Mouse (Mus musculus) liver, embryonic 13.5 days (tissue): Measurements from ENCODE around the gene Zmiz1. TPM values are rescaled to one million over a fixed set of nuclear protein-coding genes. Genes with fewer than 3 reads are reported as not detected.

ENCODE experiments used
- ATAC-seq: fragments of 200-750 bp; cut with Nextera tagmentation; 2 replicates; pipeline ENCODE4 v1.8.0; 2017; ENCODE audit warnings: low read depth, mild to moderate bottlenecking, moderate number of reproducible peaks, moderate library complexity
- DNase-seq: peaks from one replicate; pipeline ENCODE4 v3.0.0; 2022
- H3K27ac ChIP-seq: fragments of 300-500 bp; sonication (generic); 2 replicates; pipeline ENCODE4 v1.5.1; 2015; ENCODE audit warnings: moderate library complexity, mild to moderate bottlenecking, inconsistent platforms
- H3K27me3 ChIP-seq: fragments of 300-500 bp; sonication (generic); 2 replicates; pipeline ENCODE4 v1.6.1; 2015; ENCODE audit warnings: mild to moderate bottlenecking, inconsistent platforms
- H3K36me3 ChIP-seq: fragments of 300-500 bp; sonication (generic); 2 replicates; pipeline ENCODE4 v1.6.1; 2015; ENCODE audit warnings: mild to moderate bottlenecking, inconsistent platforms
- H3K4me1 ChIP-seq: fragments of 300-500 bp; sonication (generic); replicated peaks from 2 replicates; pipeline ENCODE4 v1.6.1; 2015; ENCODE audit warnings: inconsistent platforms
- H3K4me2 ChIP-seq: fragments of 300-500 bp; sonication (generic); 2 replicates; pipeline ENCODE4 v1.6.1; 2015; ENCODE audit warnings: inconsistent platforms, mild to moderate bottlenecking, moderate library complexity
- H3K4me3 ChIP-seq: fragments of 300-500 bp; sonication (generic); replicated peaks from 2 replicates; pipeline ENCODE4 v1.5.1; 2015; ENCODE audit warnings: mild to moderate bottlenecking, inconsistent platforms
- H3K9ac ChIP-seq: fragments of 300-500 bp; sonication (generic); 2 replicates; pipeline ENCODE4 v1.6.1; 2015; ENCODE audit warnings: mild to moderate bottlenecking, inconsistent platforms
- H3K9me3 ChIP-seq: fragments of 300-500 bp; sonication (generic); replicated peaks from 2 replicates; pipeline ENCODE4 v1.6.1; 2016; ENCODE audit warnings: inconsistent platforms
- WGBS: fragments of 180-500 bp; shearing (Covaris S2); methylation state at CpG from one replicate; pipeline ENCODE4 v1.1.7; 2015; ENCODE audit not compliant: insufficient replicate concordance; 5-methylcytosine and 5-hydroxymethylcytosine counted together
- polyA plus RNA-seq: library from polyadenylated mRNA; unstranded; fragments of >200 nt; fragmentation: Nextera tagmentation; extraction: Ambion mirVana; gene quantifications from 2 replicates; pipeline ENCODE4 v1.2.1, GENCODE M21; 2015

Gene Zmiz1
- polyA plus RNA-seq, 1 experiment from 2014 or later, result 4.5 TPM

DNA sequence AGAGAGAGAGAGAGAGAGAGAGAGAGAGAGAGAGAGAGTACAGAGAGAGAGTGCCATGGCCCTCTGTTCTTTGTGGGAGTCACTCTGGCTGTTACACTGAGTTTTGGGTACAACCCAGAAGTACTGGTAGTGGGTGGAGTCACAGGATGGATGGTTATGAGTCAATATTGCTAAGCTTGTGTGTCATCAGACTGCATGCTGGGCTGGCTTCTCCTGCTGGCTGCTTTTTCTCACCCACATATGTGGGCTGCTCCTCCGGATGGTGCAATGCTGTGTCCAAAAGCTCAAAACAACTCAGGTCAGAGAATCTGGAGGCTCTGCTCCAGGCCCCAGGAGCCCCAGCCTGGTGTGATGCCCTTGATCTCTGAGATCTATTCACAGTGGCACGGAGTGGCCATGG is 68.3 kb downstream of the Zmiz1 start:
- H3K4me1 ChIP-seq, result peaks cover 84% of the 10 kb centered on the region

GRCm38 (mm10) chr14:25530342-25530741 is 71.4 kb downstream of the Zmiz1 start:
- Histone ChIP-seq H3K4me2 (no peak overlapping the region), H3K4me3 (no peak overlapping the region), H3K4me1 (peaks cover 84% of the 10 kb centered on the region), H3K27me3 (no peaks in the 10 kb centered on the region), H3K27ac (no peak overlapping the region), H3K9me3 (no peaks in the 10 kb centered on the region), H3K36me3 (peaks cover 4% of the 10 kb centered on the region; the same call in 1 of the 2 replicates), H3K9ac (no peak overlapping the region)
- no peak for ATAC-seq
- DNase-seq, result no peak
- WGBS, result 51% methylated on average over 4 of the region's 4 CpGs

More for the DNA sequence above, 68.3 kb downstream of the Zmiz1 start:
- Histone ChIP-seq H3K27ac (peak overlapping the region; percentile 90), H3K4me3 (no peak overlapping the region), H3K27me3 (no peaks in the 10 kb centered on the region), H3K36me3 (peaks cover 4% of the 10 kb centered on the region; the same call in 1 of the 2 replicates), H3K9me3 (no peaks in the 10 kb centered on the region), H3K9ac (peak overlapping the region; percentile 26; the same call in 1 of the 2 replicates), H3K4me2 (no peak overlapping the region)
- ATAC-seq (no peak), DNase-seq (no peak)
- WGBS, result 86% methylated on average over 2 of the region's 2 CpGs

- DNase-seq, result no peak
- Histone ChIP-seq H3K4me1 (peaks cover 84% of the 10 kb centered on the region), H3K4me2 (no peak overlapping the region), H3K36me3 (peaks cover 4% of the 10 kb centered on the region; the same call in 1 of the 2 replicates), H3K4me3 (no peak overlapping the region), H3K27me3 (no peaks in the 10 kb centered on the region), H3K9ac (no peak overlapping the region), H3K27ac (no peak overlapping the region), H3K9me3 (no peaks in the 10 kb centered on the region)
- 74% methylated on average over 5 of the region's 5 CpGs for WGBS
- no peak for ATAC-seq
These were observed 71.8 kb downstream of the Zmiz1 start for GRCm38 (mm10) chr14:25530815-25531214.

DNA sequence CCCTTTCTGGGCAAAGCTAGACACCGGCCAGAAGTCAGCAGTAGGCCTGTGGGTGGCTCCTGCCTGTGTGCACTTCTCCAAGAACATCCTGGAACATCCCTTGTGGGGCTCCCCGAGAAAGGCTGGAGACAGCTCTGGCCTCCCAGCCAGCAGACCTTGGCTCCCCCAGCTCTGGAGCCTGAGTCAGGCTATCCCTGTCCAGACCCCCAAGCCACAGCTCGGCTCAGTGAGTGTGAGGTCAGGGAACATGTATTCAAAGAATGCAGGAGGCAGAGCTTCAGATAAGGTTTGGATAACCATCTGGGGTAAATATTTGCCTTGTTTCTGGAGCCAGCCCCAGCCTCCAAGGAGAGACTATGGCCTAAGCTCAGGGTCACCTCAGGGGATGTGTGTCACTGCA is 74.0 kb downstream of the Zmiz1 start:
- H3K9me3 ChIP-seq, result no peaks in the 10 kb centered on the region
- H3K27ac ChIP-seq, result peak overlapping the region; percentile 72
- H3K4me3 ChIP-seq, result no peak overlapping the region
- peak overlapping the region; percentile 43; the same call in 1 of the 2 replicates for H3K9ac ChIP-seq
- 52% methylated on average over 3 of the region's 3 CpGs for WGBS
- peaks cover 13% of the 10 kb centered on the region for H3K36me3 ChIP-seq
- peak; percentile 6; the same call in 1 of the 2 replicates for ATAC-seq
- peaks cover 84% of the 10 kb centered on the region for H3K4me1 ChIP-seq
- no peak for DNase-seq
- no peak overlapping the region for H3K4me2 ChIP-seq
- H3K27me3 ChIP-seq, result no peaks in the 10 kb centered on the region

GRCm38 (mm10) chr14:25533631-25534395 is 74.8 kb downstream of the Zmiz1 start:
- Histone ChIP-seq H3K4me2 (peak overlapping the region; percentile 36), H3K4me1 (peaks cover 83% of the 10 kb centered on the region), H3K4me3 (no peak overlapping the region), H3K9me3 (no peaks in the 10 kb centered on the region), H3K27ac (peak overlapping the region; percentile 72), H3K9ac (peak overlapping the region; percentile 51), H3K27me3 (no peaks in the 10 kb centered on the region), H3K36me3 (peaks cover 14% of the 10 kb centered on the region)
- 38% methylated on average over 9 of the region's 9 CpGs for WGBS
- no peak for ATAC-seq
- no peak for DNase-seq

DNA sequence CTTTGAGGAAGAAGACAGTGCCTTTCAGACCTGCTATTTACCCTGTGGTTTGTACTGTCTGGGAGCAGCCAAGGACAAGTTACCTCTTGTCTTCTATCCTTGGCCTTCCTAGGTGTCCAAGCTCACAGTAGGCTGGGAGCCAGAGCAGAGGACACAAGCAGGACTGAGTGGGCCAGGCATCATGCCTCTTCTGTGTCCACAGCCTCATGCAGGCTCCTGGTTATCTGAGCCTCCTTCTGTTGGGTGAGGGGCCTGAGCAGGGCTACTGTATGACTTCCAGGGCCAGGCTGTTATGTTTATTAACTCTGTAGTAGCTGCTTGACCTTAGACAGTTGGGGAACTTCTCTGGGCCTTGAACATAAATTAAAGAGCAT is 75.4 kb downstream of the Zmiz1 start:
- Histone ChIP-seq H3K36me3 (peaks cover 16% of the 10 kb centered on the region), H3K4me2 (peak overlapping the region; percentile 36), H3K27me3 (no peaks in the 10 kb centered on the region), H3K4me3 (no peak overlapping the region), H3K9ac (peak overlapping the region; percentile 51), H3K9me3 (no peaks in the 10 kb centered on the region), H3K27ac (peak overlapping the region; percentile 72), H3K4me1 (peaks cover 82% of the 10 kb centered on the region)
- no peak for DNase-seq
- peak; percentile 67 for ATAC-seq

GRCm38 (mm10) chr14:25534918-25535582 is 76.1 kb downstream of the Zmiz1 start:
- Histone ChIP-seq H3K9me3 (no peaks in the 10 kb centered on the region), H3K27ac (peak overlapping the region; percentile 72), H3K36me3 (peaks cover 21% of the 10 kb centered on the region), H3K9ac (peak overlapping the region; percentile 51), H3K4me1 (peaks cover 89% of the 10 kb centered on the region), H3K4me2 (peak overlapping the region; percentile 36), H3K27me3 (no peaks in the 10 kb centered on the region), H3K4me3 (no peak overlapping the region)
- ATAC-seq (peak; percentile 64), DNase-seq (no peak)
- WGBS, result 20% methylated on average over 11 of the region's 11 CpGs

DNA sequence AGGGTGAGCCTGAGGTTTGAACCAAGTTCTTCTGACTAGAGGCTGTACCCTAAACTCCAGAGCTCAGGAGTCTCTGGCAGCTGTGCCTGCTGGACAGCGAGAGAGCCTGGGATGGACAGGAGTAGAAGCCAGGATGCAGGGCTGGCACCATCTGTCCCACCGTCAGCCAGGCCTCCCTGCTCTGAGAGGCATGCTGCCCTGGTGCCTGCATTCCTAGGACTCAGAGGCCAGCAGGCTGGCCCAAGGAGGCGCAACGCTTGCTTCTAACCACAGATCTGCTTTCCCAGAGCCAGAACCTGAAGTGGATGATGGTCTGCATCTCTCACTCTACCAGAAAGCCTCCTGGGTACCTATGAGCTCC is 76.6 kb downstream of the Zmiz1 start:
- Histone ChIP-seq H3K27me3 (no peaks in the 10 kb centered on the region), H3K4me3 (no peak overlapping the region), H3K4me2 (no peak overlapping the region; the same call in 1 of the 2 replicates), H3K9ac (peak overlapping the region; percentile 41), H3K9me3 (no peaks in the 10 kb centered on the region), H3K4me1 (peaks cover 90% of the 10 kb centered on the region), H3K36me3 (peaks cover 21% of the 10 kb centered on the region), H3K27ac (peak overlapping the region; percentile 72)
- 77% methylated on average over 4 of the region's 4 CpGs for WGBS
- ATAC-seq, result no peak
- DNase-seq, result no peak

DNA sequence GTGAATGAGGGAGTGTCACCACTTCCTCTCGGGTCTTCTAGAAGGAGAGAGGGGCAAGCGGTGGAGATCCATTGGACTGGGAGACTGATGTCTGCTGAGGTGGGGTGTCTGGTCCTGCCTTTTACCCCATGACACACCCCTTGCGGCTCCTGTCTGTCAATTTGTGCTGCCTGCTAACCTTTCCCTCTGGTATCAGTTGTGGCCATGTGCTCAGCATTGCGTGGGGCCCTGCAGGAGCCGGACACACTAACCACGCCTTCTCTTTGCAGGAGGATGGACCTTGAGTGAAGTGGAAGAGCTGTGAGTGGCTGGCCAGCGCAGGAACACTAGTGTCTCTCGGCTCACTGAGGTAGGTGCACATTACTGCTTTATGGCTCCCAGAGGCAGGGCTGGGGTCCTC is 77.5 kb downstream of the Zmiz1 start:
- Histone ChIP-seq H3K4me2 (peak overlapping the region; percentile 39), H3K4me1 (peaks cover 92% of the 10 kb centered on the region), H3K4me3 (0 out of 2 replicates have a peak overlapping the region, but pooled peaks have one; percentile 7), H3K27ac (peak overlapping the region; percentile 72), H3K9ac (peak overlapping the region; percentile 41), H3K27me3 (no peaks in the 10 kb centered on the region), H3K36me3 (peaks cover 21% of the 10 kb centered on the region), H3K9me3 (no peaks in the 10 kb centered on the region)
- DNase-seq, result peak; percentile 65
- WGBS, result 45% methylated on average over 8 of the region's 8 CpGs
- ATAC-seq, result peak; percentile 70

DNA sequence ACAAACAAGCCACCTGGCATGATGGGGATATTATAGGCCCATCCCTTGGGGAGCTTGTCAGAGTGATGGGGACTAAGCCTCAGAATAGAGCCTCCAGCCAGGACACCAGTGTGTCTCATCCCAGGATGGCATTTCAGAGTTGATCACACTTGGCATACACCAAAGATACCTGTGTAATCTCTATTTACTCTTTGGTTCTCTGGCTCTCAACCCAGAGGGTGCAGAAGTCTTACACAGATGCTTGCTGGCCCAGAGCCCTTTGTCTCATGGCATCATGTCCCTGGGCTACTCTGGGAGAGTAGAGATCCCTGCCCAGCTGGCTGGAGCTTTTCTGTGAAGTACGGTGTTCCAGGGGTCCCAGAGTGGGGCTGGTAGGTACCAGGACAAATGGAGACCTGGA is 78.4 kb downstream of the Zmiz1 start:
- Histone ChIP-seq H3K4me1 (peaks cover 83% of the 10 kb centered on the region), H3K4me3 (no peak overlapping the region), H3K4me2 (no peak overlapping the region), H3K27me3 (no peaks in the 10 kb centered on the region), H3K9me3 (no peaks in the 10 kb centered on the region), H3K36me3 (peaks cover 21% of the 10 kb centered on the region), H3K9ac (no peak overlapping the region), H3K27ac (0 out of 2 replicates have a peak overlapping the region, but pooled peaks have one; percentile 66)
- ATAC-seq (no peak), DNase-seq (no peak)
- 90% methylated on average over 1 of the region's 1 CpGs for WGBS

GRCm38 (mm10) chr14:25538522-25538921 is 79.5 kb downstream of the Zmiz1 start:
- no peak overlapping the region for H3K9ac ChIP-seq

More at GRCm38 (mm10) chr14:25538522-25538921, 79.5 kb downstream of the Zmiz1 start:
- no peak for ATAC-seq
- no peaks in the 10 kb centered on the region for H3K9me3 ChIP-seq
- peaks cover 83% of the 10 kb centered on the region for H3K4me1 ChIP-seq
- peaks cover 21% of the 10 kb centered on the region for H3K36me3 ChIP-seq
- H3K27me3 ChIP-seq, result no peaks in the 10 kb centered on the region
- WGBS, result 79% methylated on average over 2 of the region's 2 CpGs
- no peak overlapping the region for H3K4me2 ChIP-seq
- H3K4me3 ChIP-seq, result no peak overlapping the region
- no peak for DNase-seq
- no peak overlapping the region for H3K27ac ChIP-seq
